Mouse (Mus musculus): ENCODE results near the gene Bcor.

DNA sequence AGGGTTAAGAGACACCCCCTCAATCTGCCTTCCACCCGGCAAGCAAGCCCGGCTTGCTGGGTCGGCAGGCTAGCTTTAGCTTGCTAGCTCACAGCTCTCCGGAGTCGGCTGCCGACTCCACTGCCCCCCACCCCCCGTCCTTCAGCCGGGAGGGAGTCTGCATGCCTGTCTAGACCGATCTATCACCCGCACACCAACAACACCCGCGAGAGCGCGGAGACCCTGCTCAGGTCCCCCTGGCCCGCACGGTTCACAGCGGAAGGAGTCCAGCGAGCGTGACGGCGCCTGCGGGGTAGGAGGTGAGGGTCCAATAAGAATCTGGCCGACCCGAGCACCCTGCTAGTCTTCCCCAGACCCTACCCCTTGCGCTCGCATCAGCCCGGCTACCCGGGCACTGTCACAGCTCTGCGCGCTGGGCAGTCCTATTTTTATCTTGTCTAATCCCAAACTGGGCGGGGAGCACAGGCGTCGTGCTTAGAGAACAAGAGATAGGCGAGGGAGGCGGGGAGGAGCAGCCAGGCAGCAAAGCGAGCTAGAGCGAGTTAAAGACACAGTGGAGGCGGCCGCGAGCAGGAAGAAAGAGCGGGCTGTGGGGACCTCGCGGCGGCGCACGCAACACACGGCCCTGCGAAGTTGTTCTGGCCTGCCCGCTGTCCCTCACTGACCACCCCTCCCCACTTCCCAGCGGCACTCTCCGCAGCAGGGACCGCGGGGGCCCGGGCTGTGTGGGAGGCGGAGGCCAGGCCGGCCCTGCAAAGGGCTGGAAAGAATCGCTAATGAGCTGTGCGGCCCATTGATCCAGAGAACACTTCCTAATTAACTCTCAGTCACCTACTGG lies 83.2 kb downstream of the Bcor start:
- TF ChIP-seq CTCF (IDR thresholded peaks at IDR 0.05; ENCODE audit: low read depth, low read length) (no peak), POLR2A (IDR thresholded peaks at IDR 0.05; ENCODE audit: extremely low read depth, insufficient read depth, low read length) (no peak)

Measured in liver, adult 2 months (tissue).